Mouse (Mus musculus): ENCODE measurements around the gene Ghdc. TPM values are rescaled to one million over a fixed set of nuclear protein-coding genes. Genes with fewer than 3 reads are reported as not detected.
"Not testable (repeated sequence)": the region's sequence is repeated elsewhere in the genome, so short reads cannot be mapped to it uniquely, and the experiment has no call there.

The Ghdc gene
- polyA plus RNA-seq, 1 experiment from 2014 or later: 4.7 TPM

DNA sequence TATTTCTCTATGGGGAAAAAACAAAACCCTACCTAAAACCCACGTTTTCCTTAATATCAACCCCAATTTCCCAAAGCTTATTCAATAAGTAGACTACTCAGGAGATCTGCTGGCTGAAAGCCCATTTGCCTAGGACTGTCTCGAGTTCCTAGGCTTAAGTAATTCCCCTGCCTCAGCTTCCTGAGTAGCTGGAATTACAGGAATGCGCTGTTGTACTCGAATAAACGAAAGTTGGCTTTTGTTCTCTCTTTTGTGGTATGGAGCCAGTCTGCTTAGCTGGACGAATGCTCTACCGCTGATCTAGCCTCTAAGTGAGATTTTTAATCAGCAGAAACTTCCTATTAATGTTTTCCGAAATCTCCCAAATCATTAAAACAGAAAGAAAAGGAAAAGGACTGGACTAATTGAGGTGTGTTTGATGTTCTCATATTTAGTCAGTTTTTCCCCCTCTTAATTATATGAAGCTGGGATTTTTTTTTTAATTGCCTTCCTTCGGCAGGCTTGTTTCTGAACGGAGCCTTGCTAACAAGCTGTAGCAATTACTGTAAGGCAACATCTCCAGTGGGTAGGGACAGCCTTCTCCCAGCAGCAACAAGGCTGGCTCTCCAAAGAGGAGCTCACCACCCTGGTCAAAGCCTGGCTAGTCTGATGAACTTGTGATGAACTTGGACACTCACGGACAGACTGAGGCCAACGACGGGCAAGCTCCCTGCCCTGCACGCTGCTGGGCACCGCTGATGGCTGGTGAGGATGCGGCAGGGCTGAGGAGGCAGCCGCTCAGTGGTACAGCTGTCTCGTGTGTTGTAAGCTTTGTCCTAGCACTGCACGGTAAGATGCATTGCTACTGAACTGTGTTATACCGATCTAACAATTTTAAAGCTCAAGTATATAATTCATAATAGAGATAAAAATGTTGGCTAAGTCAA is 35.9 kb upstream of the Ghdc start:
- no peak for ATAC-seq (ENCODE audit: low FRiP score)
- Histone ChIP-seq H3K9ac (no peak overlapping the region), H3K9me3 (replicated peaks) (0 out of 2 replicates have a peak, but pooled peaks cover 4% of the 10 kb centered on the region), H3K4me1 (no peaks in the 10 kb centered on the region), H3K4me2 (replicated peaks) (no peak overlapping the region), H3K27me3 (no peaks in the 10 kb centered on the region), H3K36me3 (peaks cover 26% of the 10 kb centered on the region), H3K27ac (no peak overlapping the region), H3K4me3 (no peak overlapping the region)
- WGBS: 75% methylated on average over 20 of the region's 20 CpGs

DNA sequence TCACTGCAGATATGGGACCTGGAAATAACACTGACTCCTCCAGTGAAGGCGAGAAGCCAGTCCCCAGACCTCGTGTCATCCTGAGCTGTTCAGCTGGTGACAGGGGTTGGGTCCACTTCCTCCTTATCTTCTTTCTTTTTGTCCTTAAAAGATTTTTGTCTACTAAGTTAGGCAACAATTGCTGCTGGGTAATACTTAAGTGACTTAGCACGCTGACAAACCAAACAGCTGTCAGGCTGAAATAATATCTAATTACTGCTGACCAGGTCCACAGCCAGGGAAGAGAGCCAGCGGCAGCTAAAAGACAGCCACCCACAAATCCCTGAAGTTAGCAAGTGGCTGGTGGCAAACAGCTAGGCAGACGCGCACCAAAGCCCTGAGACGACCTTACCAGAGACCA is 34.8 kb upstream of the Ghdc start:
- H3K9ac ChIP-seq: no peak overlapping the region
- 80% methylated on average over 7 of the region's 7 CpGs for WGBS
- H3K4me2 ChIP-seq (replicated peaks): no peak overlapping the region
- no peaks in the 10 kb centered on the region for H3K27me3 ChIP-seq
- no peak for ATAC-seq (ENCODE audit: low FRiP score)
- no peak overlapping the region for H3K4me3 ChIP-seq
- no peak overlapping the region for H3K27ac ChIP-seq
- H3K36me3 ChIP-seq: peaks cover 36% of the 10 kb centered on the region
- H3K4me1 ChIP-seq: no peaks in the 10 kb centered on the region
- no peaks in the 10 kb centered on the region for H3K9me3 ChIP-seq (replicated peaks)

DNA sequence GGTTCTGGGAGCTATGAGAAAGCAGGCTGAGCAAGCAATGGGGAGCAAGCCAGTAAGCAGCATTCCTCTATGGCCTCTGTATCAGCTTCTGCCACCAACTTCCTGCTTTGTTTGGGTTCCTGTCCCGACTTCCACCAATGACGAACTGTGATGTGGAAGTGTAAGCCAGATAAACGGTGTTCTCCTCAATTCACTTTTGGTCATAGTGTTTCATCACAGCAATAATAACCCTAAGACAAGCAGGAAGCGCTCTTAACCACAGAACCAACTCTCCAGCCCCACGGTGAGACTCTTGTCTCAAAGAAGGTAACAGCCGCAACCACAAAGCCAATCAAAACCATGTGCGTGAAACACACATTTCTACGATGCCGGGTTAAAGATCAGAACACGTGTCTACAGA is 33.7 kb upstream of the Ghdc start:
- Histone ChIP-seq H3K27me3 (no peaks in the 10 kb centered on the region), H3K9me3 (replicated peaks) (no peaks in the 10 kb centered on the region), H3K4me2 (replicated peaks) (no peak overlapping the region), H3K4me3 (no peak overlapping the region), H3K27ac (no peak overlapping the region), H3K9ac (no peak overlapping the region), H3K36me3 (peaks cover 36% of the 10 kb centered on the region), H3K4me1 (peaks cover 5% of the 10 kb centered on the region)
- no peak for ATAC-seq (ENCODE audit: low FRiP score)
- WGBS: 95% methylated on average over 10 of the region's 10 CpGs

DNA sequence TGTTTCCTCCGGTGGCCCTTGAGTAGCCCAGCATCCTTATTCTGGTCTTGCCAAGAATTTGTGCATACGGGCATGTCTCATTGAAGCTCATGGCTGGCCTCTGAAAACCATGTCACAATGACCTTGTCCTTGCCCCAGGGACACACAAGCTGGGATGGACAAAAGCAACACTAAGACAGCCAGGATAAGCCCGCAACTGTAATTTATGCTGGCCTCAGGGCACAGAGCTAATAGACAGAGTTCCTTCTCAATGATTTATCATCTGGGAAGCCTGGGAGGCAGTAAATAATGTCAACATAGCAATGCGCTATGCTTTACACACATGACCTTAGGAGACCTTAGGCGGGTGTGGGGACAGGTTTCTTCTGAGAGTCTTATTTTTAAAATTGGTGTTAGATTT is 28.7 kb upstream of the Ghdc start:
- H3K9ac ChIP-seq: no peak overlapping the region; the same call in 1 of the 2 replicates
- H3K27me3 ChIP-seq: no peaks in the 10 kb centered on the region
- H3K9me3 ChIP-seq (replicated peaks): no peaks in the 10 kb centered on the region
- H3K4me2 ChIP-seq (replicated peaks): no peak overlapping the region
- peaks cover 7% of the 10 kb centered on the region for H3K4me1 ChIP-seq
- H3K27ac ChIP-seq: no peak overlapping the region; the same call in 1 of the 2 replicates
- no peak overlapping the region for H3K4me3 ChIP-seq
- H3K36me3 ChIP-seq: peaks cover 38% of the 10 kb centered on the region
- 64% methylated on average over 5 of the region's 5 CpGs for WGBS
- no peak for ATAC-seq (ENCODE audit: low FRiP score)

DNA sequence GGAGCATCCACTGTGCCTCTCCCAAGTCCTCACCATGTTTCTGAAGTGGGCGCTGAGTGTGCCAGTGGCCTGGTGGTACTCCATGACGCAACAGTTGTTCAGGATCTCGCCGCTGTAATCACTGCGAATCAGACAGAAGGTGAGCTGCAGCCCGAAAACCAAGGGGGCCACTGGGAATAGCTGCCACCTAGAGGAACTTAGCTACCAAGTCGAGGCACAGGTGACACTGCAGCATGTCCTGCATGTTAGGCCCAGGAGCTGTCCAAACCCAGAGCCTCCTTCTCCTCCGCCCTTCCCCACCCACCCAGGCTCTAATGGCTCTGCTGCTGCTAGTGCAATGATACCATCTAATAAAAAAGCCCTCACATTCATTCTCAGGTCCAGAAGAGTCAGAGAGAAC is 25.8 kb upstream of the Ghdc start:
- no peak overlapping the region for H3K4me3 ChIP-seq
- 68% methylated on average over 8 of the region's 8 CpGs for WGBS

DNA sequence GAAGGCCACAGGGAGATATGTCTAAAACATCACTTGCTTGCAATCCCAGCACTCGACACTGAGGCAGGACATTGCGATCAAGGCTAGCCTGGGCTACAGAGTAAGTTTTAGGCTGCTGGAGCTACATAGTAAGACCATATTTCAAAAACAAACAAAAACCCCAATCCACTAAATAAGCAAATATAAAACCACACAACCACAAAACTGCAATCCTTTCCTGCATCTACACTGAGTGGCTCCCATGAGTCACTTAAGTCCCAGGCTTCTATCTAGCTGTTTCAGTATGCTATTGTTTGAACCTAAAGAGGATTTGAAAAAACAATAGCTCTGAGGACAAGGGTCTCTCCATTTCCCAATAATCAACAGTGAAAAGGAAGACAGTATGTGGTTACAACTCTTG is 24.6 kb upstream of the Ghdc start:
- peaks cover 13% of the 10 kb centered on the region; the same call in 1 of the 2 replicates for H3K36me3 ChIP-seq
- 92% methylated on average over 2 of the region's 2 CpGs for WGBS

More for the DNA sequence above, 25.8 kb upstream of the Ghdc start:
- no peaks in the 10 kb centered on the region for H3K9me3 ChIP-seq (replicated peaks)
- H3K27me3 ChIP-seq: no peaks in the 10 kb centered on the region
- 0 out of 2 replicates have a peak, but pooled peaks cover 17% of the 10 kb centered on the region for H3K36me3 ChIP-seq
- H3K27ac ChIP-seq: no peak overlapping the region
- H3K9ac ChIP-seq: no peak overlapping the region
- H3K4me1 ChIP-seq: peaks cover 7% of the 10 kb centered on the region
- no peak for ATAC-seq (ENCODE audit: low FRiP score)
- H3K4me2 ChIP-seq (replicated peaks): no peak overlapping the region

DNA sequence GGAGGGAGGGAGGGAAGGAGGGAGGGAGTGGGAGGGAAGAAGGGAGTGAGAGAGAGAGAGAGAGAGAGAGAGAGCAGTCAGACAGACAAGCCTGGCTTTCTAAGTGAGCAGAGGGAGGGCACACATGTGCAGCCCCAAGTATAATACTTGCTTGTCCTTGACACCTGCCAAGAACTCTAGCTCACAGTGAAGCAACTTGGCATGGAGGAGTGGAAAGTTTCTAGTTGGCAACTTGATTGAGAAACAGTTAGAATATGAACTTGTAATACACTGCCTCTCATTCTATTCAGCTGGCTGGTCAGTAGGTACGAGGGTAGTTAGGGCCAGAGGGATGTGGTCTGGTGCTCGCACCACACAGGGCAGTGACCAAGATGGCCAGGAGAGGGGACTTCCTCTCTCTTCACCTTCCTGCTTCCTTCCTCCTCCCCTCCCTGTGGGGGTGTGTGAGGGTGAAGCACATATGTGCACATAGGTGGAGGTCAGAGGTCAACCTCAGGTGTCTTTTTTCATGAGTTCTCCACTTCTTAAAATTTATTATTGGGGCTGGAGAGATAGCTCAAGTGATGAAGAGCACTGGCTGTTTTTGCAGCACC is 20.8 kb upstream of the Ghdc start:
- no peaks in the 10 kb centered on the region for H3K4me1 ChIP-seq
- no peak overlapping the region for H3K27ac ChIP-seq
- H3K9me3 ChIP-seq (replicated peaks): no peaks in the 10 kb centered on the region
- ATAC-seq (ENCODE audit: low FRiP score): no peak
- 86% methylated on average over 2 of the region's 2 CpGs for WGBS
- no peak overlapping the region for H3K4me2 ChIP-seq (replicated peaks)
- H3K4me3 ChIP-seq: no peak overlapping the region
- peaks cover 14% of the 10 kb centered on the region for H3K36me3 ChIP-seq
- H3K27me3 ChIP-seq: no peaks in the 10 kb centered on the region
- no peak overlapping the region for H3K9ac ChIP-seq

More for the DNA sequence above, 24.6 kb upstream of the Ghdc start:
- Histone ChIP-seq H3K9me3 (replicated peaks) (no peaks in the 10 kb centered on the region), H3K4me1 (peaks cover 7% of the 10 kb centered on the region), H3K9ac (no peak overlapping the region), H3K4me2 (replicated peaks) (no peak overlapping the region), H3K27ac (no peak overlapping the region), H3K27me3 (no peaks in the 10 kb centered on the region), H3K4me3 (no peak overlapping the region)
- ATAC-seq (ENCODE audit: low FRiP score): no peak

DNA sequence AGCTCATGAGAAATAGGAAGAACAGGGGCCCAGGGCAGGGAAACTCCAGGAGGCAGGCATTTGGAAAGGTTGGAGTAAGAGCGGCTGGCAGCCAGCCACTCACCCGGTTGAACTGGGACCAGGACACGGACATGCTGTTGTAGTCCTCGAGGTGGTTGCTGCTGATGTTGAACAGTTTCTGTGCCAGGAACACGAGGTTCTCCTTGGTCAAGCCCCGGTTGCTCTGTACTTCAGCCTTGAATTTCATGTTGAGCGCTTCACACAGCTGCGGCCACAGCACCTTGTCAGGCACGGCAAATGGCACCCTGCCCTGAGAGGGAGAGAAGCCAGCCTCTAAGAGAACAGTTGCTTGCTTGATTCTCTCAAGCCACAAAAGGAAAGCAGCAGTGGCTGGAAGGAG is 19.9 kb upstream of the Ghdc start:
- not testable (repeated sequence) for ATAC-seq (ENCODE audit: low FRiP score); H3K27me3 ChIP-seq; H3K4me1 ChIP-seq; H3K9me3 ChIP-seq (replicated peaks); H3K9ac ChIP-seq; H3K4me2 ChIP-seq (replicated peaks); H3K27ac ChIP-seq; H3K4me3 ChIP-seq
- 90% methylated on average over 9 of the region's 9 CpGs for WGBS
- H3K36me3 ChIP-seq: peaks cover 17% of the 10 kb centered on the region

DNA sequence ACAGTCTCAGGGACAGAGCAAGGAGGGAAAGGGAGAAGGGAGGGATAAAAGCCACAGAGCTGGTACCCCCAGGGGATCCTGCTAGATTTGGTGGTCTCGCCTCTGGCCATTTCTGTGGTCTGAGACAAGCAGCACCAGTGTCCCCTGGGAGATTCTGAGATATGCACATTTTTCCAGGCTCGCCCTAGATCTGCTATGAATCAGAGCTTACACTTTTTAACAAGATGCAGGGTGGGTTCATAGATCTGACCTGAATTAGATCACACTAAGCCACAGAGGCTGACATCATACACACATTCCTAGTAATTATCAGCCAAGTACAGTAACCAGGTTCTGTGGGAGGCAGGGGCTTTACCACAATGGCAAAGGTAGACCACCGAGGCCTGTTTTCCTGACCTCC is 18.9 kb upstream of the Ghdc start:
- H3K4me1 ChIP-seq: 0 out of 2 replicates have a peak, but pooled peaks cover 2% of the 10 kb centered on the region
- WGBS: 80% methylated on average over 3 of the region's 3 CpGs
- no peak overlapping the region for H3K9ac ChIP-seq
- ATAC-seq (ENCODE audit: low FRiP score): no peak
- no peak overlapping the region for H3K4me2 ChIP-seq (replicated peaks)
- H3K36me3 ChIP-seq: peaks cover 17% of the 10 kb centered on the region
- no peak overlapping the region for H3K27ac ChIP-seq
- H3K9me3 ChIP-seq (replicated peaks): no peaks in the 10 kb centered on the region
- no peaks in the 10 kb centered on the region for H3K27me3 ChIP-seq
- no peak overlapping the region for H3K4me3 ChIP-seq

DNA sequence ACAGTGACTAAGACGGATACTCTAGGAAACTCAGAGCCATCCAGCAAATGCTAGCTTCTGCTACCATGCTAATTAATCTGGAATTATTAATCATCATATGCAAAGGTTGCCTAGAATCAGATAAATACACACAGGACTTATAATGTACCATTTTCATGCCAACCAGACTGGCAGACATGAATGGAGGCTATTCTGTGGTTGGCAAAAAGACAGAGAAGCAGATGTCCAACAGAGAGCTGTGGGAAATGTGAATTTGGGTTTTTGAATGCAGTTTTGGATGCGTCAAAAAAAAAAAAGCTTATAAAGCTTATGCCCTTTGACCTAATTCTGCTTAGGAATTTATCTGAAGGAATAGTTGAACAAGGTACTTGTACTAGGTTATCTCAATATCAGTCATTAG is 15.0 kb upstream of the Ghdc start:
- Histone ChIP-seq H3K27ac (no peak overlapping the region), H3K4me3 (no peak overlapping the region), H3K4me1 (0 out of 2 replicates have a peak, but pooled peaks cover 2% of the 10 kb centered on the region), H3K9ac (no peak overlapping the region), H3K27me3 (no peaks in the 10 kb centered on the region), H3K9me3 (replicated peaks) (no peaks in the 10 kb centered on the region), H3K36me3 (peaks cover 33% of the 10 kb centered on the region), H3K4me2 (replicated peaks) (no peak overlapping the region)
- 94% methylated on average over 2 of the region's 2 CpGs for WGBS
- ATAC-seq (ENCODE audit: low FRiP score): no peak

DNA sequence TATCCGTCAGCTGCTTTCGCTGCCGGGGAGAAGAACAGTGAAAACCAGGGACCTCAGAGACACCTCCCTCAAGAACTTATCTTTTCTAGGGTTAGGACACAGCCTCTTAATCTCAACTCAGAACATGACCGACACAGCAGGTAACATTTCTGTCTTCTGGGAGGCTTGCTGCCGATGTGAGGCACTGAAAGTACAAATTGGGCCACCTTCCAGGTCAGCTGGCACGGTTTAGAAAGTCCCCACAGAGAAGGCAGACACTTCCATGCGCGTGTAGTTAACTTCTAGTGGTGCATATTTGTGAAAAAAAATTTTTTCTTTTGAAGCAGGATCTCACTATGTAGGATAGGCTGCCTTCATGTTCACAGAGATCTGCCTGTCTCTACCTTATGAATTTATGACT is 13.5 kb upstream of the Ghdc start:
- no peaks in the 10 kb centered on the region for H3K27me3 ChIP-seq
- H3K9ac ChIP-seq: no peak overlapping the region
- WGBS: 86% methylated on average over 8 of the region's 8 CpGs
- H3K4me2 ChIP-seq (replicated peaks): no peak overlapping the region
- no peaks in the 10 kb centered on the region for H3K9me3 ChIP-seq (replicated peaks)
- peaks cover 33% of the 10 kb centered on the region for H3K36me3 ChIP-seq
- 0 out of 2 replicates have a peak, but pooled peaks cover 2% of the 10 kb centered on the region for H3K4me1 ChIP-seq
- no peak for ATAC-seq (ENCODE audit: low FRiP score)
- no peak overlapping the region for H3K27ac ChIP-seq
- no peak overlapping the region for H3K4me3 ChIP-seq

DNA sequence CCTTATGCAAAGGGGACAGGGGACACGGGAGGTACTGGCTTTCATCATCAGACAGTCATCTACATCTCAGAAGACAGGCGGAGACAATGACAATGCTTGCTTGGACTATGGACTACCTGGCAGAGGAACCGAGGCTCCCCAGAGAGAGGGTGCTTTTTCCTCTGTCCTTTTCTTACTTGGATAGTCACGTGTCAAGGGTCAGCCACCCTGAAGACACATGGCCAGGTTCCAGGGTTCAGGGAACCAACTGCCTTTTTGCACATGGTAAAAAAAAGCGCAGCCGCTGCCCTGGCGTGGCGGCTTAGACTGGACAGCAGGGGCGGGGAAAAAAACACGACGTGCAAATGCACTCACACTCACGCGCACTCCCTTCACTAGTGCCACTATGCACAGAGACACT is 11.8 kb upstream of the Ghdc start:
- Histone ChIP-seq H3K36me3 (peaks cover 29% of the 10 kb centered on the region), H3K4me2 (replicated peaks) (no peak overlapping the region), H3K27ac (no peak overlapping the region), H3K4me3 (no peak overlapping the region), H3K9ac (no peak overlapping the region), H3K4me1 (0 out of 2 replicates have a peak, but pooled peaks cover 2% of the 10 kb centered on the region), H3K27me3 (no peaks in the 10 kb centered on the region), H3K9me3 (replicated peaks) (no peaks in the 10 kb centered on the region)
- 86% methylated on average over 13 of the region's 13 CpGs for WGBS
- ATAC-seq (ENCODE audit: low FRiP score): no peak
